Mouse (Mus musculus) frontal cortex, adult (tissue): ENCODE measurements around the gene Cox10.

Experiments
- ATAC-seq: cut with Nextera tagmentation; 2 replicates; pipeline ENCODE4 v1.9.2; 2017; ENCODE audit warnings: mild to moderate bottlenecking, moderate library complexity, mixed read lengths; ENCODE audit not compliant: low TSS enrichment

Cox10 gene

GRCm38 (mm10) chr11:63914388-63914787, 164.9 kb downstream of the Cox10 start:
- ATAC-seq: peak; percentile 90

DNA sequence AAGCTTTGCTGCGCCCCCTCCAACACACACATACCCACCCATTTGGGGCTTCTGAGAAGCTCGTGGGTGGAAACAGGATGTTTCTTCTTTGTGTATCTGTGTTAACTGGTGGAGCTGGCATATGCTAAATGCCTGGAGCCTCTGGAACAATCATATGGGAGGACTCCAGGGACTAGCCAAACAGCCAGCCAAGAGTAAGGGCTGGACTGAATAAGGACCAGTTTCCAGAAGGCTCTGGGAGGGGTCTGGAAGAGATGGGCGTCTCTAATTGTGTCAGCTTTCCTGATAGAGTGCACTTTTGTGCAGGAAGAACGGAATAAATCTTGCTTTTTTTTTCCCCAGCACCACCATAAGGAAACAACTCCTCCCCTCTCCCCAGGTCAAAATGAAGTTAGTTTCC, 165.3 kb downstream of the Cox10 start:
- ATAC-seq: no peak
